Mouse (Mus musculus) heart, embryonic 13.5 days (tissue): Measurements from ENCODE around the gene Ctnnbl1. TPM values are rescaled to one million over a fixed set of nuclear protein-coding genes. Genes with fewer than 3 reads are reported as not detected.

ENCODE experiments used
- ATAC-seq: fragments of 200-750 bp; cut with Nextera tagmentation; 2 replicates; pipeline ENCODE4 v1.8.0; 2017; ENCODE audit warnings: moderate TSS enrichment; ENCODE audit not compliant: insufficient number of reproducible peaks, low FRiP score, low TSS enrichment; ENCODE audit errors: extremely low read depth
- H3K27ac ChIP-seq: fragments of 300-500 bp; sonication (generic); replicated peaks from 2 replicates; pipeline ENCODE4 v1.5.1; 2015; ENCODE audit warnings: moderate library complexity, mild to moderate bottlenecking, inconsistent platforms
- H3K27me3 ChIP-seq: fragments of 300-500 bp; sonication (generic); replicated peaks from 2 replicates; pipeline ENCODE4 v1.6.1; 2015; ENCODE audit warnings: mild to moderate bottlenecking, inconsistent platforms
- H3K36me3 ChIP-seq: fragments of 300-500 bp; sonication (generic); 2 replicates; pipeline ENCODE4 v1.6.1; 2015; ENCODE audit warnings: mild to moderate bottlenecking, inconsistent platforms
- H3K4me1 ChIP-seq: fragments of 300-500 bp; sonication (generic); 2 replicates; pipeline ENCODE4 v1.6.1; 2015; ENCODE audit warnings: inconsistent platforms
- H3K4me2 ChIP-seq: fragments of 300-500 bp; sonication (generic); 2 replicates; pipeline ENCODE4 v1.6.1; 2015; ENCODE audit warnings: inconsistent platforms, mild to moderate bottlenecking, moderate library complexity
- H3K4me3 ChIP-seq: fragments of 300-500 bp; sonication (generic); 2 replicates; pipeline ENCODE4 v1.5.1; 2015; ENCODE audit warnings: moderate library complexity, mild to moderate bottlenecking, inconsistent platforms
- H3K9ac ChIP-seq: fragments of 300-500 bp; sonication (generic); 2 replicates; pipeline ENCODE4 v1.6.1; 2015; ENCODE audit warnings: inconsistent platforms, mild to moderate bottlenecking, moderate library complexity
- H3K9me3 ChIP-seq: fragments of 300-500 bp; sonication (generic); 2 replicates; pipeline ENCODE4 v1.6.1; 2016; ENCODE audit warnings: inconsistent platforms
- WGBS: fragments of 180-500 bp; shearing (Covaris S2); methylation state at CpG from one replicate; pipeline ENCODE4 v1.1.7; 2015; ENCODE audit warnings: mixed read lengths; 5-methylcytosine and 5-hydroxymethylcytosine counted together
- polyA plus RNA-seq: library from polyadenylated mRNA; unstranded; fragments of >200 nt; fragmentation: Nextera tagmentation; extraction: Ambion mirVana; gene quantifications from 2 replicates; pipeline ENCODE4 v1.2.1, GENCODE M21; 2015

The Ctnnbl1 gene
- polyA plus RNA-seq, 1 experiment from 2014 or later, result 31.5 TPM

- no peak for ATAC-seq
- Histone ChIP-seq H3K4me3 (no peak overlapping the region), H3K4me1 (peaks cover 9% of the 10 kb centered on the region), H3K9ac (no peak overlapping the region), H3K27me3 (peaks cover 10% of the 10 kb centered on the region; the same call in 1 of the 2 replicates), H3K9me3 (no peaks in the 10 kb centered on the region), H3K36me3 (peaks cover 35% of the 10 kb centered on the region), H3K4me2 (no peak overlapping the region), H3K27ac (no peak overlapping the region)
- whole genome bisulfite sequencing, result 60% methylated on average over 10 of the region's 10 CpGs
Measured at GRCm38 (mm10) chr2:157887275-157888025, 150.2 kb downstream of the Ctnnbl1 start.

- Histone ChIP-seq H3K27me3 (0 out of 2 replicates have a peak, but pooled peaks cover 4% of the 10 kb centered on the region), H3K4me3 (no peak overlapping the region), H3K4me2 (no peak overlapping the region), H3K4me1 (peaks cover 12% of the 10 kb centered on the region), H3K27ac (no peak overlapping the region), H3K9ac (no peak overlapping the region), H3K9me3 (no peaks in the 10 kb centered on the region), H3K36me3 (peaks cover 12% of the 10 kb centered on the region)
- ATAC-seq, result no peak
- WGBS, result 71% methylated on average over 6 of the region's 6 CpGs
Measured at GRCm38 (mm10) chr2:157891166-157891565, 154.0 kb downstream of the Ctnnbl1 start.

GRCm38 (mm10) chr2:157897131-157897530 lies 159.9 kb downstream of the Ctnnbl1 start:
- H3K4me2 ChIP-seq, result no peak overlapping the region
- H3K36me3 ChIP-seq, result no peaks in the 10 kb centered on the region
- H3K9me3 ChIP-seq, result no peaks in the 10 kb centered on the region
- ATAC-seq, result no peak
- no peak overlapping the region for H3K9ac ChIP-seq
- no peak overlapping the region for H3K27ac ChIP-seq
- 66% methylated on average over 4 of the region's 4 CpGs for WGBS
- peaks cover 43% of the 10 kb centered on the region for H3K27me3 ChIP-seq
- peaks cover 10% of the 10 kb centered on the region; the same call in 1 of the 2 replicates for H3K4me1 ChIP-seq
- H3K4me3 ChIP-seq, result no peak overlapping the region

DNA sequence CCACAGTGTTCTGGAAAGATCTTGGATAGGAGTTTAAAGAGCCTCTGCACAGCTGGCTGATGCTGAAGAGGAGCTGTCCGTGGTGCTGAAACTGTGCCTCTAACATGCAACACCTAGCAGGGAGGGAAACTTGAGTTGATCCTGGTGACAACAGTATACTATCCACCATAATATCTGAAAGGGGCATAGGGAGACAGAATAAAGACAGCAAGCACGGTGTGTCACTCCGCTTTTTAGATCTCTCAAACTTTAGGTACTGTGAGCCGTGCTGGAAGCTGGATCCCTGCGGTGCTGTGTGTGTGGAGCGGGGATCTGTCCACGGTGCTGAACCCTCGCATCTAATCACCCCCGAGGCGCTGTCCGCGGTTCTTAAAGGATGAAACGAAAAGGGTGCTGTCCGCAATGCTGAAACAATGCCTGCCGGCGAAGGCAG lies 176.0 kb downstream of the Ctnnbl1 start:
- under 1% methylated on average over 16 of the region's 16 CpGs for WGBS
- no peaks in the 10 kb centered on the region for H3K9me3 ChIP-seq
- H3K4me3 ChIP-seq, result no peak overlapping the region
- peaks cover 8% of the 10 kb centered on the region for H3K4me1 ChIP-seq
- H3K9ac ChIP-seq, result no peak overlapping the region
- H3K4me2 ChIP-seq, result no peak overlapping the region
- peaks cover 92% of the 10 kb centered on the region for H3K27me3 ChIP-seq
- no peak for ATAC-seq
- H3K36me3 ChIP-seq, result no peaks in the 10 kb centered on the region
- H3K27ac ChIP-seq, result no peak overlapping the region

GRCm38 (mm10) chr2:157913705-157914104 lies 176.5 kb downstream of the Ctnnbl1 start:
- H3K4me3 ChIP-seq, result no peak overlapping the region
- H3K4me2 ChIP-seq, result no peak overlapping the region
- no peak overlapping the region for H3K9ac ChIP-seq
- H3K9me3 ChIP-seq, result no peaks in the 10 kb centered on the region
- ATAC-seq, result no peak
- H3K27me3 ChIP-seq, result peaks cover 95% of the 10 kb centered on the region
- WGBS, result 4% methylated on average over 4 of the region's 4 CpGs
- H3K4me1 ChIP-seq, result peaks cover 8% of the 10 kb centered on the region
- no peaks in the 10 kb centered on the region for H3K36me3 ChIP-seq
- H3K27ac ChIP-seq, result no peak overlapping the region

DNA sequence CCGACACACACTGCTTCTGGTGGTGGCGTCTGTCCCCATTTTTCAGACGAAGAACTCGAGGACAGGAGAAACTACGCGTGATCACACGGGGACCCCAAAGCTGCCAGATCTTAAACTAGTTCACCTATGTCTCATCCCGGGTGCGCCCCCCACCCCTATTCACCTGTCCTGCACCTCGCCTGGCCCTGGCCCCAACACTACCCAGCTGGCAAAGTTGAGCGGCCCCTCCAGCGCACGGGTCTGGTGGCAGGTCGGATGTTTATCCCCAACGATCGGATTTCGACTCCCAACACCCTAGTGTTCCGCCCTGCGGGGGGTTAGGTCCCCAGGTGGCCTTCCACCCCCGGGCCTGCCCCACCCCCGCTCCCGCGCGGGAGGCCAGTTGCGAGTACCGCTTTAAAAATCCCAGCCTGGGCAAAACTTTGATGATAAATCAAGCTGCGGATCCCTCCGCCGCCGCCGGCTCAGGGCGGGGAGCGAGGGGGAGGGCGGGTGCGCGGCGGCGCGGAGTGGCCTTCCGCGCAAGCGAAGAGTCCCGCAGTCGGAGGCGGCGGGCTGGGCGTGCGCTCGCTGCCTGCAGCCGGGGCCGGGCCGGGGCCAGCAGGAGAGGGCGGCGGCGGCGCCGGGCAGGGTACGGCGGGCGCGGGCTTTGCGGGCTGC lies 177.0 kb downstream of the Ctnnbl1 start, which contains the start of gene Vstm2l:
TSS of gene Vstm2l (plus strand) at position 549 of the 660 bp plus-strand sequence.
- no peak within 1 kb of the TSS for H3K27ac ChIP-seq
- H3K4me3 ChIP-seq, result peak within 1 kb of the TSS; percentile 42
- H3K9me3 ChIP-seq, result no peaks in the 10 kb centered on the region
- no peak for ATAC-seq
- peaks cover 8% of the 10 kb centered on the region for H3K4me1 ChIP-seq
- 3% methylated on average over 60 of the region's 62 CpGs for WGBS
- H3K4me2 ChIP-seq, result peak within 1 kb of the TSS; percentile 66
- H3K36me3 ChIP-seq, result no peaks in the 10 kb centered on the region
- no peak within 1 kb of the TSS for H3K9ac ChIP-seq
- H3K27me3 ChIP-seq, result peaks cover 95% of the 10 kb centered on the region

DNA sequence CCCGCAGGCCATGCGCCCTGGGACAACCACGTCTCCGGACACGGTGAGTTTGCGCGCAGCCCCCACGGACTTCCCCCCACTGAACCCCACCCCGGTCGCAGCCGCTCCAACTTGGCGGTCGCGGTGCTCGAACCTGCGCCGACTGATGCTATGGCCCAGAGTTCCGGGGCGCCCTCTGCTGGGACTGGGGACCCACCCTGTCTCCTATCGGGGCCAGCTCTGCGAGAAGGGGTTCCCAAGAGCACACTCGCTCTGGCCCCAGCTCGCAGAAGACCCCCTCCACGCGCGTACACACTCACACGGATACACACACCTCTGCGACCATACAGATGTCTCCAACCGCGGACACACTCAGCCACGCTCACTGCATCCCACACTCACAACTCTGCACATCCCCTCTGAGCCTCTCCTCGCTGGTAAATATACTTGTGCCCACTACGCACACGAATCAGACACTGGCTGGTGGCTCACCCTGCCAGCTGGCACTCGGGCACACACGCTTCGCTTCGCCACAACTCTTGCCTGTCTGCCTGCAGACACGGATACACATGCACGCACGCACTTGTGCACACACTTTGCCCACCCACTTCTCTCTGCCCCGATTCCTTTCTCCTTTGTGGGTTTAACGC lies 177.8 kb downstream of the Ctnnbl1 start:
- no peaks in the 10 kb centered on the region for H3K36me3 ChIP-seq
- peaks cover 95% of the 10 kb centered on the region for H3K27me3 ChIP-seq
- peak overlapping the region; percentile 42 for H3K4me3 ChIP-seq
- peak overlapping the region; percentile 66 for H3K4me2 ChIP-seq
- H3K9ac ChIP-seq, result no peak overlapping the region
- H3K27ac ChIP-seq, result no peak overlapping the region
- 37% methylated on average over 43 of the region's 43 CpGs for WGBS
- H3K9me3 ChIP-seq, result no peaks in the 10 kb centered on the region
- H3K4me1 ChIP-seq, result peaks cover 8% of the 10 kb centered on the region
- no peak for ATAC-seq

DNA sequence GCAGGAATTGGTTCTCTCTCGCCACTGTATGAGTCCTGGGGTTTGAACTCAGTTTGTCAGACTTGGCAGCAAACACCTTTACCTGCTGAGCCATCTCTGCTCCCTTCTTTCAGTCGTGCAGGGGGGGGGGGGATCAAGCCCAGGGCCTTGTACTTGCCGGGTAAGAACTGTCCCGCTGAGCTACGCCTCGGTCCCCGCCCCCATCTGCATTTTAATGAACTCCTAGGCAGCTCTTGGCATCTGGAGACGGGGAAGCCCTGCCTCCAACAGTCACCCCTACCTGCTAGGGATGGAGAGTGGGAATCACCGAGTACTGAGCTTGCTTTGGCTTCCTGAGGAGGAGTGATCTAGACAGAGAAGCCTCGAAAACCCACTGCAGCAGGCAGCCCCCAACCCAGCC lies 181.3 kb downstream of the Ctnnbl1 start:
- no peak overlapping the region for H3K4me3 ChIP-seq
- no peak overlapping the region for H3K27ac ChIP-seq
- ATAC-seq, result no peak
- no peak overlapping the region for H3K9ac ChIP-seq
- peaks cover 100% of the 10 kb centered on the region for H3K27me3 ChIP-seq
- no peak overlapping the region for H3K4me2 ChIP-seq
- H3K9me3 ChIP-seq, result no peaks in the 10 kb centered on the region
- H3K4me1 ChIP-seq, result peaks cover 10% of the 10 kb centered on the region
- no peaks in the 10 kb centered on the region for H3K36me3 ChIP-seq
- 9% methylated on average over 10 of the region's 10 CpGs for WGBS

- H3K36me3 ChIP-seq, result no peaks in the 10 kb centered on the region
- no peak overlapping the region for H3K4me3 ChIP-seq
- H3K9me3 ChIP-seq, result no peaks in the 10 kb centered on the region
- H3K4me2 ChIP-seq, result no peak overlapping the region
- H3K27me3 ChIP-seq, result peaks cover 97% of the 10 kb centered on the region
- no peak overlapping the region for H3K27ac ChIP-seq
- WGBS, result 50% methylated on average over 7 of the region's 7 CpGs
- H3K9ac ChIP-seq, result no peak overlapping the region
- no peak for ATAC-seq
- 0 out of 2 replicates have a peak, but pooled peaks cover 3% of the 10 kb centered on the region for H3K4me1 ChIP-seq
Measured at GRCm38 (mm10) chr2:157921551-157921950, 184.3 kb downstream of the Ctnnbl1 start.

- H3K4me2 ChIP-seq, result no peak overlapping the region
- no peak overlapping the region for H3K4me3 ChIP-seq
- H3K36me3 ChIP-seq, result no peaks in the 10 kb centered on the region
- no peak overlapping the region for H3K9ac ChIP-seq
- no peak for ATAC-seq
- 4% methylated on average over 7 of the region's 7 CpGs for WGBS
- no peak overlapping the region for H3K27ac ChIP-seq
- H3K9me3 ChIP-seq, result no peaks in the 10 kb centered on the region
- H3K27me3 ChIP-seq, result peaks cover 97% of the 10 kb centered on the region
- 0 out of 2 replicates have a peak, but pooled peaks cover 3% of the 10 kb centered on the region for H3K4me1 ChIP-seq
Measured at GRCm38 (mm10) chr2:157923406-157923805, 186.2 kb downstream of the Ctnnbl1 start.

DNA sequence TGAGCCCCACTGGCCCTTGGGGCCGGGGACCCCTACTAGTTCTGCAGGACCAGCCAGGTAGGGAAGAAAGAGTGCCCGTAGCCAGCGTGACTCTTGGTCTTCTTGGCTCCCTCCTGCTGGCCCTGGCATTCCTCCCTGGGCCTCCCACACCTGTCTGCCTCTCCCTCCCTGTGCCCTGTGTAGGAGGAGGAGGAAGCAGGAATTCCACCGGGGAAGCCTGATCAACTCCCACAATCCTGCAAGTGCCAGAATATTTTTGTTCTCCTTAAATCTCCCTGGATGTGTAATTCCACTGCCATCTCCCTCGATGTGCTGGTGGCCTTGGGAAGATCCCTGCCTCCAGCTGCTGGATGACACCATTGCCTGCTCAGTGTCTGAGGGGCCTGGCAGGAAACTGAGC lies 187.3 kb downstream of the Ctnnbl1 start:
- ATAC-seq, result no peak
- Histone ChIP-seq H3K4me1 (0 out of 2 replicates have a peak, but pooled peaks cover 3% of the 10 kb centered on the region), H3K9ac (no peak overlapping the region), H3K36me3 (no peaks in the 10 kb centered on the region), H3K4me2 (no peak overlapping the region), H3K27me3 (peaks cover 97% of the 10 kb centered on the region), H3K9me3 (no peaks in the 10 kb centered on the region), H3K4me3 (no peak overlapping the region), H3K27ac (no peak overlapping the region)
- WGBS, result 53% methylated on average over 5 of the region's 5 CpGs
